Mouse (Mus musculus) cortical plate, adult 2 months (tissue): ENCODE data around the gene Zcchc3.

Experiments used
- CTCF ChIP-seq: fragments of 200-500 bp; IDR thresholded peaks from 2 replicates; pipeline ENCODE4 v1.5.1; 2011; ENCODE audit warnings: mild to moderate bottlenecking, control low read depth, low read length; ENCODE audit not compliant: insufficient read depth; ENCODE audit errors: extremely low read depth
- POLR2A ChIP-seq: fragments of 200-500 bp; IDR thresholded peaks from 2 replicates; pipeline ENCODE4 v1.6.1; 2011; ENCODE audit warnings: mild to moderate bottlenecking, low read length, control low read depth; ENCODE audit not compliant: insufficient read depth; ENCODE audit errors: extremely low read depth

DNA sequence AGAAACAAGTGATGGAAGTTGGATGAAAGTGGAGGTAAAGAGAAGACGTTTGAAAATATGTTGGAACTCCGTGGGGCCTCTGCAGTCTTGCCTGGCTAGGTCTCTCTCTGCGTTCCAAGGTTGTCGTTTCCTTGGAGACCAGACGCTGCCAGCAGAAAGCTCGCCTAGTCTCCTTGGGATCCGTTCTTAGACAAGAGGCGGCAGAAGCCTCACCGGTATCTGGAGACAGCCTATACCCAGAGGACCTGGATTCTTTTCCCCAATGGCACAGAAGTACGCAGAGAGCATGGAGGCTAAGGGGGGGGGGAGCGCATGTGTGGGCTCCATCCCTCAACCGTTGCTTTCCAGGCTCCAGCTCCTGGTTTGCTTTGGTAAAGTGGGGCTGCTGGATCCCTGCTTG is 12.7 kb upstream of the Zcchc3 start:
- TF ChIP-seq CTCF (no peak), POLR2A (no peak)
